Mouse (Mus musculus) intestine, embryonic 15.5 days (tissue): ENCODE measurements at regions not wholly inside any gene's neighbourhood (a gene's known extent, or its start where the extent isn't known, plus 50 kb on each side); places are given as distances from the start of the nearest gene placed in this dataset.

ENCODE experiments used
- ATAC-seq: fragments of 200-750 bp; cut with Nextera tagmentation; 2 replicates; pipeline ENCODE4 v1.8.0; 2017; ENCODE audit warnings: moderate TSS enrichment, moderate library complexity
- H3K27ac ChIP-seq: fragments of 300-500 bp; sonication (generic); 2 replicates; pipeline ENCODE4 v1.5.1; 2015; ENCODE audit warnings: mild to moderate bottlenecking, inconsistent platforms
- H3K27me3 ChIP-seq: fragments of 300-500 bp; sonication (generic); replicated peaks from 2 replicates; pipeline ENCODE4 v1.6.1; 2015; ENCODE audit warnings: inconsistent platforms
- H3K36me3 ChIP-seq: fragments of 300-500 bp; sonication (generic); 2 replicates; pipeline ENCODE4 v1.6.1; 2015; ENCODE audit warnings: inconsistent platforms
- H3K4me1 ChIP-seq: fragments of 300-500 bp; sonication (generic); replicated peaks from 2 replicates; pipeline ENCODE4 v1.6.1; 2015; ENCODE audit warnings: inconsistent platforms
- H3K4me2 ChIP-seq: fragments of 300-500 bp; sonication (generic); replicated peaks from 2 replicates; pipeline ENCODE4 v1.6.1; 2015; ENCODE audit warnings: mild to moderate bottlenecking, inconsistent platforms
- H3K4me3 ChIP-seq: fragments of 300-500 bp; sonication (generic); replicated peaks from 2 replicates; pipeline ENCODE4 v1.5.1; 2015; ENCODE audit warnings: inconsistent platforms
- H3K9ac ChIP-seq: fragments of 300-500 bp; sonication (generic); 2 replicates; pipeline ENCODE4 v1.6.1; 2015; ENCODE audit warnings: inconsistent platforms
- H3K9me3 ChIP-seq: fragments of 300-500 bp; sonication (generic); 2 replicates; pipeline ENCODE4 v1.6.1; 2016; ENCODE audit warnings: inconsistent platforms
- WGBS: fragments of 180-500 bp; shearing (Covaris S2); methylation state at CpG from one replicate; pipeline ENCODE4 v1.1.7; 2015; 5-methylcytosine and 5-hydroxymethylcytosine counted together

DNA sequence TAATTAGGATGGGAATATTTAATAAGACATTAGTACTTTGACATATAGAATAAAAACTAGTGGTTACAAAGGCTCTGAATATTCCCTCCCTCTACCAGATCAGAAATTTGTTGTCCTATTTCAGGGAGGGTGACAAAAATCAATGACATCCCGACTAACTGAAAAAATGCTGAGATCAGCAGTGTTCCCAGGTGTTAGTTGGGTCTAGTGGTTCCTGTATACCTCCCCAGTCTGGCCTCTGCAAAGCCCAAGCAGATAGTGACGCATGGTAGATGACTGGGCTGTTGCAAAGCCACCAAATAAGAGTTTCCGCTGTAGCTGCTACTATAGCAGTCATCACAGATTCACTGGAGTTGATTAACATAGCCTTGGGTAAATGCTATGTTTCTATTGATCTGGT, 59.9 kb upstream of the Gm4791 start:
- Histone ChIP-seq H3K4me3 (no peak overlapping the region), H3K9me3 (no peaks in the 10 kb centered on the region), H3K27me3 (no peaks in the 10 kb centered on the region), H3K4me2 (no peak overlapping the region), H3K9ac (no peak overlapping the region), H3K36me3 (no peaks in the 10 kb centered on the region), H3K4me1 (no peaks in the 10 kb centered on the region), H3K27ac (no peak overlapping the region)
- whole genome bisulfite sequencing: 85% methylated on average over 3 of the region's 3 CpGs
- ATAC-seq: no peak

- Histone ChIP-seq H3K9ac (no peak overlapping the region), H3K9me3 (no peaks in the 10 kb centered on the region), H3K27ac (no peak overlapping the region), H3K4me3 (no peak overlapping the region), H3K27me3 (no peaks in the 10 kb centered on the region), H3K4me2 (no peak overlapping the region), H3K4me1 (no peaks in the 10 kb centered on the region), H3K36me3 (no peaks in the 10 kb centered on the region)
- ATAC-seq: no peak
- WGBS: 54% methylated on average over 3 of the region's 3 CpGs
Measured at GRCm38 (mm10) chr9:46925641-46926040, 72.9 kb upstream of the Gm4791 start.

GRCm38 (mm10) chr9:46920081-46920480, 78.5 kb upstream of the Gm4791 start:
- Histone ChIP-seq H3K4me3 (no peak overlapping the region), H3K27ac (no peak overlapping the region), H3K27me3 (no peaks in the 10 kb centered on the region), H3K4me2 (no peak overlapping the region), H3K9ac (no peak overlapping the region), H3K36me3 (no peaks in the 10 kb centered on the region), H3K4me1 (no peaks in the 10 kb centered on the region), H3K9me3 (no peaks in the 10 kb centered on the region)
- WGBS: 92% methylated on average over 1 of the region's 1 CpGs
- no peak for ATAC-seq

GRCm38 (mm10) chr9:46913238-46913637, 85.3 kb upstream of the Gm4791 start:
- ATAC-seq: no peak
- Histone ChIP-seq H3K36me3 (no peaks in the 10 kb centered on the region), H3K27me3 (no peaks in the 10 kb centered on the region), H3K9me3 (no peaks in the 10 kb centered on the region), H3K4me3 (no peak overlapping the region), H3K27ac (no peak overlapping the region), H3K4me1 (no peaks in the 10 kb centered on the region), H3K4me2 (no peak overlapping the region), H3K9ac (no peak overlapping the region)
- 49% methylated on average over 3 of the region's 3 CpGs for WGBS

- no peak overlapping the region for H3K4me3 ChIP-seq
- no peaks in the 10 kb centered on the region for H3K36me3 ChIP-seq
- H3K9me3 ChIP-seq: no peaks in the 10 kb centered on the region
- 34% methylated on average over 6 of the region's 6 CpGs for WGBS
- H3K4me2 ChIP-seq: no peak overlapping the region
- H3K27me3 ChIP-seq: no peaks in the 10 kb centered on the region
- no peaks in the 10 kb centered on the region for H3K4me1 ChIP-seq
- H3K9ac ChIP-seq: no peak overlapping the region
- ATAC-seq: no peak
- no peak overlapping the region for H3K27ac ChIP-seq
Measured at GRCm38 (mm10) chr9:46909412-46910013, 89.0 kb upstream of the Gm4791 start.

GRCm38 (mm10) chr9:46905081-46905480, 93.5 kb upstream of the Gm4791 start:
- no peak overlapping the region for H3K27ac ChIP-seq
- H3K4me3 ChIP-seq: no peak overlapping the region
- H3K4me1 ChIP-seq: no peaks in the 10 kb centered on the region
- 89% methylated on average over 3 of the region's 3 CpGs for WGBS
- no peak overlapping the region for H3K4me2 ChIP-seq
- no peak overlapping the region for H3K9ac ChIP-seq
- no peaks in the 10 kb centered on the region for H3K27me3 ChIP-seq
- no peaks in the 10 kb centered on the region for H3K36me3 ChIP-seq
- ATAC-seq: no peak
- no peaks in the 10 kb centered on the region for H3K9me3 ChIP-seq

DNA sequence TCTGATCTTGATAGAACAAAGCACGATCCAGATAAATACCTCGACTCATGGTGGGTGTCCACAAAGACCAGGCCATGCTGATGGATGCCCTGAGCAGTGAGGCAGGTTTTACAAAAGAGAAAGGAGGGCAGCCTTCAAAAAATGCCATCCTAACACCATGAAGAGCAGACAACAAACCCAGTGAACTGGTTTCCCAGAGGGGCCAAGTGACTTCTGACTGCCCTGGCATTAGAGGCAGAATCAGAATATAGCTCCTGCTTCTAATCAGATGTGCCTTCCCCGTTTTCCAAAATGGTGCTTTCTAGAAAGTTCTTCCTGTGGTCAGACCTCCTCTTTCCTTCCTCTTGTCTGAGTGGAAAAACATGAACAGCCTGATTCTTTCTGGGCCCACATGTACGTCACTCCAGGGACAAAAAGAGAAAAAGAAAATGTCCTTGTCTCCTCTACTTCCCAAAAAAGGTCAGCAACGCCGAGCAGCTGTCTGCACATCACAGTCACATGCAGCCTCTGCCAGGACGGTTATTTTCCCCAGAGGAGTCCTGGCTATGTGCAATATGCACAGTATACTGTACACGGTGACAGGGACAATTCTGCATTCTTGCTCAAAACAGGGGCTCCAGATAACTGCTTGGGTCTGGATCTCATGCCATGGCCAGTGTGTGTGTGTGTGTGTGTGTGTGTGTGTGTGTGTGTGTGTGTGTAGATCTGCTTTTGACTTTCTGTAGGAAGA, 94.9 kb upstream of the Gm4791 start:
- no peaks in the 10 kb centered on the region for H3K9me3 ChIP-seq
- no peak for ATAC-seq
- 70% methylated on average over 8 of the region's 8 CpGs for WGBS
- H3K27ac ChIP-seq: no peak overlapping the region
- no peaks in the 10 kb centered on the region for H3K4me1 ChIP-seq
- H3K4me3 ChIP-seq: no peak overlapping the region
- no peaks in the 10 kb centered on the region for H3K36me3 ChIP-seq
- H3K9ac ChIP-seq: no peak overlapping the region
- no peaks in the 10 kb centered on the region for H3K27me3 ChIP-seq
- no peak overlapping the region for H3K4me2 ChIP-seq

GRCm38 (mm10) chr9:46899283-46899682, 99.3 kb upstream of the Gm4791 start:
- H3K36me3 ChIP-seq: no peaks in the 10 kb centered on the region
- WGBS: 37% methylated on average over 2 of the region's 2 CpGs
- no peaks in the 10 kb centered on the region for H3K4me1 ChIP-seq
- H3K4me3 ChIP-seq: no peak overlapping the region
- H3K9me3 ChIP-seq: no peaks in the 10 kb centered on the region
- H3K27ac ChIP-seq: no peak overlapping the region
- no peak for ATAC-seq
- H3K4me2 ChIP-seq: no peak overlapping the region
- no peaks in the 10 kb centered on the region for H3K27me3 ChIP-seq
- H3K9ac ChIP-seq: no peak overlapping the region

DNA sequence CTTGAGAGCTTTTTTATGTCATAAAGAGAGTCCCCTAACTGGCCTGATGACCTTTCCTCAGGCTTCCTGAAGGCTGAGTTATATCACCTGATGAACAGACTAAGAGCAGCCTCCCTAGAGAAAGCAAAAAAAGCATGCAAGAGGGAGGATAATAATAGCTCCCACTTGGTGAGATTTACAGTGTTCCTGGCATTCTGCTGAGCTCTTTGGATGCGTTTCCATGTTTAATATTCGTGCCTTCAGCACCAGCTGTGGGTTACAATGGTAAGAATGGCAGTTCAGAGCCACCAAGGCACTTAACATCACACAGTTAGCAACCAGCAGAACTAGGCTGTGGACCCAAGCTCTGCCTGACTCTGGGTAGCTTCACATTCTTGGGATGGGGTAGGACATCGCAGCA, 100.4 kb upstream of the Gm4791 start:
- 70% methylated on average over 3 of the region's 3 CpGs for WGBS
- no peaks in the 10 kb centered on the region for H3K36me3 ChIP-seq
- no peaks in the 10 kb centered on the region for H3K4me1 ChIP-seq
- no peak for ATAC-seq
- H3K27ac ChIP-seq: no peak overlapping the region
- no peaks in the 10 kb centered on the region for H3K9me3 ChIP-seq
- H3K4me2 ChIP-seq: no peak overlapping the region
- no peak overlapping the region for H3K9ac ChIP-seq
- no peaks in the 10 kb centered on the region for H3K27me3 ChIP-seq
- H3K4me3 ChIP-seq: no peak overlapping the region

GRCm38 (mm10) chr9:46891829-46892228, 106.7 kb upstream of the Gm4791 start:
- Histone ChIP-seq H3K4me2 (no peak overlapping the region), H3K9me3 (no peaks in the 10 kb centered on the region), H3K4me1 (no peaks in the 10 kb centered on the region), H3K27me3 (no peaks in the 10 kb centered on the region), H3K27ac (no peak overlapping the region), H3K9ac (no peak overlapping the region), H3K36me3 (no peaks in the 10 kb centered on the region), H3K4me3 (no peak overlapping the region)
- 50% methylated on average over 1 of the region's 1 CpGs for WGBS
- ATAC-seq: no peak

- H3K27ac ChIP-seq: no peak overlapping the region
- ATAC-seq: no peak
- no peaks in the 10 kb centered on the region for H3K9me3 ChIP-seq
- H3K4me2 ChIP-seq: no peak overlapping the region
- no peaks in the 10 kb centered on the region for H3K36me3 ChIP-seq
- no peak overlapping the region for H3K9ac ChIP-seq
- H3K4me3 ChIP-seq: no peak overlapping the region
- H3K27me3 ChIP-seq: no peaks in the 10 kb centered on the region
- H3K4me1 ChIP-seq: no peaks in the 10 kb centered on the region
- WGBS: 80% methylated on average over 4 of the region's 4 CpGs
Measured at GRCm38 (mm10) chr9:46889933-46890662, 108.4 kb upstream of the Gm4791 start.

DNA sequence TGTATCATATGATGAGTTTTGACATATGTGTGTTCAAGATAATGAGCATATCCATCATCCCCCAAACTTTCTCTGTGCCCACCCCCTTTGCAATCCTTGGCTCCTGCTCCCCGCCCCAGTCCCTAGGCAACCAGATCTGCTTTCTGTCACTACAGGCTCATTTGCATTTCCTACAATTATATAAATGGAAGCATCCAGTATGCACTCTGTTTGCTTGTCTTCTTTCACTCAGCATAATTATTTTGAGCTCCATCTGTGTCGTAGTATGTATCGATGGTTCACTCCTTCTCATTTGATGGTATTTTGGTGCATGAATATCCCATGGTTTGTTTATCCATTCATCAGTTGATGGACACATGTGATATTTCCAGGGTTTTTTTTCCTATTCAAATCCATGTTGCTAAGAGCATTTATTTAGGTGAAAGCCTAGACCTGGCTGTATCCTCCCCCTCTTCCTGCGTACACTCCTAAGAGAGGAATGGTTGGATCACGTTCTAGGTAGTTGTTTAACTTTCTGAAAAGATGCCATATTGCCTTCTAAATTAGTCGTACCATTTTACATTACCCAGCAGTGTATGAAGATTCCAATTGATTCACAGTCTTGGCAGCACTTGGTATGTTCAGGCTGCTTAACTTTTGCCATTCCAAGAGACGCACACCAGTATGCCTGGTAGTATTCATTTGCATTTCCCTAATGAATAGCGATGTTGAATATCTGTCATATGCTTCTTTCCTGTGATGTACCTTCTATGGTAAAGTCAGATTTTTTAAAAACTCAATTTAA, 127.1 kb upstream of the Gm4791 start:
- 78% methylated on average over 8 of the region's 8 CpGs for WGBS
- no peaks in the 10 kb centered on the region for H3K9me3 ChIP-seq
- H3K9ac ChIP-seq: no peak overlapping the region
- H3K4me2 ChIP-seq: no peak overlapping the region
- no peak overlapping the region for H3K4me3 ChIP-seq
- H3K36me3 ChIP-seq: no peaks in the 10 kb centered on the region
- no peaks in the 10 kb centered on the region for H3K27me3 ChIP-seq
- no peak overlapping the region for H3K27ac ChIP-seq
- no peaks in the 10 kb centered on the region for H3K4me1 ChIP-seq
- no peak for ATAC-seq
